Mouse (Mus musculus) limb, embryonic 14.5 days (tissue): ENCODE measurements around the gene Prkaca. TPM values are rescaled to one million over a fixed set of nuclear protein-coding genes. Genes with fewer than 3 reads are reported as not detected.

Experiments used
- ATAC-seq: fragments of 200-750 bp; cut with Nextera tagmentation; 2 replicates; pipeline ENCODE4 v1.8.0; 2017; ENCODE audit warnings: low read depth, moderate number of reproducible peaks, moderate TSS enrichment; ENCODE audit not compliant: low FRiP score
- DNase-seq: peaks from one replicate; pipeline ENCODE4 v3.0.0-alpha.2; 2015; ENCODE audit warnings: low spot score
- H3K27ac ChIP-seq: fragments of 300-500 bp; sonication (generic); replicated peaks from 2 replicates; pipeline ENCODE4 v1.5.1; 2014; ENCODE audit warnings: low read depth, mild to moderate bottlenecking, low read length, moderate library complexity, mixed read lengths
- H3K27me3 ChIP-seq: fragments of 300-500 bp; sonication (generic); 2 replicates; pipeline ENCODE4 v1.6.1; 2014; ENCODE audit warnings: low read length, mixed read lengths; ENCODE audit not compliant: control insufficient read depth, insufficient read depth
- H3K36me3 ChIP-seq: fragments of 300-500 bp; sonication (generic); 2 replicates; pipeline ENCODE4 v1.6.1; 2014; ENCODE audit warnings: mild to moderate bottlenecking, low read length, moderate library complexity, mixed read lengths; ENCODE audit not compliant: control insufficient read depth, insufficient read depth
- H3K4me1 ChIP-seq: fragments of 300-500 bp; sonication (generic); 2 replicates; pipeline ENCODE4 v1.6.1; 2014; ENCODE audit warnings: antibody characterized with exemption, low read length, mixed read lengths; ENCODE audit not compliant: control insufficient read depth, insufficient read depth
- H3K4me2 ChIP-seq: fragments of 300-500 bp; sonication (generic); replicated peaks from 2 replicates; pipeline ENCODE4 v1.6.1; 2014; ENCODE audit warnings: low read depth, mild to moderate bottlenecking, low read length, moderate library complexity; ENCODE audit not compliant: severe bottlenecking
- H3K4me3 ChIP-seq: fragments of 300-500 bp; sonication (generic); replicated peaks from 2 replicates; pipeline ENCODE4 v1.5.1; 2014; ENCODE audit warnings: low read length
- H3K9ac ChIP-seq: fragments of 300-500 bp; sonication (generic); 2 replicates; pipeline ENCODE4 v1.6.1; 2014; ENCODE audit warnings: mild to moderate bottlenecking, low read depth, low read length, moderate library complexity; ENCODE audit not compliant: severe bottlenecking
- H3K9me3 ChIP-seq: fragments of 300-500 bp; sonication (generic); 2 replicates; pipeline ENCODE4 v1.6.1; 2016; ENCODE audit warnings: low read length; ENCODE audit not compliant: control insufficient read depth
- POLR2A ChIP-seq: fragments of 200-500 bp; IDR thresholded peaks from 2 replicates; pipeline ENCODE4 v1.8.0; 2012; ENCODE audit warnings: inconsistent platforms, mild to moderate bottlenecking, moderate library complexity, borderline replicate concordance; ENCODE audit not compliant: insufficient read depth, insufficient read length; ENCODE audit errors: extremely low read depth
- WGBS: fragments of 180-500 bp; shearing (Covaris S2); extraction: QIAGEN DNeasy Blood & Tissue Kit; methylation state at CpG from one replicate; pipeline ENCODE4 v1.1.7; 2014; 5-methylcytosine and 5-hydroxymethylcytosine counted together
- polyA plus RNA-seq, 2 experiments: library from polyadenylated mRNA; depleted of rRNA in 1 of 2; stranded (reverse) in 1 of 2; unstranded in 1 of 2; fragments of >200 nt; fragmentation: Nextera tagmentation in 1 of 2; extraction: Ambion mirVana in 1 of 2; gene quantifications; 2 replicates each; pipeline versions ENCODE4 v1.2.1 to v1.2.3; 2012 to 2014

Gene Prkaca
- polyA plus RNA-seq, 2 experiments: 132 to 158 TPM

DNA sequence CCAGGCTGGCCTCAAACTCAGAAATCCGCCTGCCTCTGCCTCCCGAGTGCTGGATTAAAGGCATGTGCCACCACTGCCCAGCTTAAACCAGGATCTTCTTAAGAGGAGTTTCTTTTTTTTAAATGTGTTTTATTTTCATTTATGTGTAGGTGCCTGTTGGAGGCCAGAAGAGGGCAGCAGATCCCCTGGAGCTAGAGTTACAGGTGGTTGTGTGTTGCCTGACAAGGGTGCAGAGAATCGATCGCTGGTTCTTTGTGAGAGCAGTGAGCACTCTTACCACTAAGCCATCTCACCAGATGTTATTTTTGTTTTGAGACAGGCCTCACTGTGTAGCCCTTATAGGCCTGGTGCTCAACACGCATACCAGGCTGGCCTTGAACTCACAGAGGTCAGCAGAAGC lies 43.0 kb downstream of the Prkaca start:
- Histone ChIP-seq H3K4me2 (no peak overlapping the region), H3K27me3 (peaks cover 36% of the 10 kb centered on the region), H3K27ac (no peak overlapping the region), H3K4me1 (peaks cover 15% of the 10 kb centered on the region), H3K9me3 (no peaks in the 10 kb centered on the region), H3K4me3 (no peak overlapping the region), H3K9ac (no peak overlapping the region), H3K36me3 (no peaks in the 10 kb centered on the region)
- no peak for DNase-seq
- no peak for TF ChIP-seq POLR2A
- 93% methylated on average over 5 of the region's 5 CpGs for WGBS
- ATAC-seq: no peak

DNA sequence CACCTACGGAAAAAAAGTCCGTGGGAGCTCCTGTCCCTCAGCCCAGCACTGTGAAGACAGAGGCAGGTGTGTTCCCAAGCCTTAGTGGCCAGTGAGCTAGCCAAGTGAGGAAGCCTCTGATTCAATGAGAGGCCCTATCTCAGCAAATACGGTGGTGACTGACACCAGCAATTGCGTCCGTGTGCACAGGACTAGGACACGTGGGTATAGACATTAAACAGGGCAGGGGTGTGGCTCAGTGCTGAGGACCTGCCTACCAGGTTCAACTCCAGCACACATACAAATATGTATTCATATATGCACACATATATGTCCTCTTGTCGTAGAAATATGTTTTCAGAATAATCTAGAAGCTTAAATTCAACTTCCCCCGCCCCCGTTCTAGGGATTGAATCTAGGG lies 46.9 kb downstream of the Prkaca start:
- no peak overlapping the region for H3K27ac ChIP-seq
- no peak overlapping the region for H3K4me2 ChIP-seq
- ATAC-seq: no peak
- 75% methylated on average over 9 of the region's 9 CpGs for WGBS
- H3K9ac ChIP-seq: no peak overlapping the region
- no peak for TF ChIP-seq POLR2A
- no peak for DNase-seq
- no peaks in the 10 kb centered on the region for H3K36me3 ChIP-seq
- H3K4me3 ChIP-seq: no peak overlapping the region
- no peaks in the 10 kb centered on the region for H3K9me3 ChIP-seq
- peaks cover 17% of the 10 kb centered on the region; the same call in 1 of the 2 replicates for H3K27me3 ChIP-seq
- H3K4me1 ChIP-seq: no peaks in the 10 kb centered on the region

DNA sequence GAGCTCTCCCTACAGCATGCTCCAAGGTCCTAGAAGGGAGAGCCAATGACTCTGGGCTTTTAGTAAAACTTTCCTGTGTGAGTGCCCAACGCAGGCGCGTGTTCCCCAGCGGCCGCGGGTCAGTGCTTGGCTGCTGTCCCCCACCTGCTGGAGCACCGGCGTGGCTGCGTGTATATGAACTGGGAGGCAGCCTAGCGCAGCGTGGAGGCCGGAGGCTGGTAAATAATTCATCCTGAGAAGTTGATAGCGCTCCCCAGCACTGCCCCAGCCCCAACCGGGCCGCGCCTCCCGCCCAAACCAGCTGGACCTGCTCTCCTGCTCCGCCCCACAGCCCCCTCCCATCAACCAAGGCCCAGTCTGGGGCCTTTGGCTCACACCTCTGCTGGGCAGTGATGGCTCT lies 48.3 kb downstream of the Prkaca start, which contains the start of gene Palm3:
Gene Palm3, plus strand, starts transcription at position 376 of the 400 bp plus-strand sequence.
- Histone ChIP-seq H3K4me2 (no peak within 1 kb of the TSS), H3K9me3 (no peaks in the 10 kb centered on the region), H3K4me1 (no peaks in the 10 kb centered on the region), H3K27me3 (peaks cover 21% of the 10 kb centered on the region; the same call in 1 of the 2 replicates), H3K36me3 (no peaks in the 10 kb centered on the region), H3K9ac (no peak within 1 kb of the TSS), H3K4me3 (no peak within 1 kb of the TSS), H3K27ac (no peak within 1 kb of the TSS)
- 7% methylated on average over 16 of the region's 18 CpGs for WGBS
- ATAC-seq (no peak), DNase-seq (no peak)
- no peak for TF ChIP-seq POLR2A

DNA sequence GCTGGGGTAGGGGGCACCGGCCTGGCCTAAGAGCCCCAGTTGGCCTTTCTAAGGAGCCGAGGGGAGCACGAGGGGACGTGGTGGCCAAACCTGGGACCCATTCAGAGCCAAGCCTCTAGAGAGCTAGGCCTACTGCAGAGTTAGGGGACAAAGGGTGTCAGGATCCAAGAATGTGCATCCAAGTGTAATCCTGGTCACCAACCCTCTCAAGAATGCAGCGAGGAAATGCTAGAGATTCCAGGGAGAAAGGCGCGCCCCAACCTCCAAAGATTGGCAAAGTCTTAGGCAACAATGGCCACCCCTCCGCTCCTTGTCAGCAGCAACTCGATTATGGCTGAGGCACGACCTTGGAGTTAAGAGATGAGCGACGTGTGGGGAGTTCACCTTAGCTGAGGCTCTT lies 48.8 kb downstream of the Prkaca start:
- no peak overlapping the region for H3K9ac ChIP-seq
- H3K27ac ChIP-seq: no peak overlapping the region
- H3K4me2 ChIP-seq: no peak overlapping the region
- H3K4me1 ChIP-seq: peaks cover 2% of the 10 kb centered on the region; the same call in 1 of the 2 replicates
- no peak for DNase-seq
- TF ChIP-seq POLR2A: no peak
- no peak overlapping the region for H3K4me3 ChIP-seq
- 47% methylated on average over 12 of the region's 12 CpGs for WGBS
- no peaks in the 10 kb centered on the region for H3K9me3 ChIP-seq
- no peaks in the 10 kb centered on the region for H3K36me3 ChIP-seq
- H3K27me3 ChIP-seq: peaks cover 26% of the 10 kb centered on the region; the same call in 1 of the 2 replicates
- ATAC-seq: no peak

DNA sequence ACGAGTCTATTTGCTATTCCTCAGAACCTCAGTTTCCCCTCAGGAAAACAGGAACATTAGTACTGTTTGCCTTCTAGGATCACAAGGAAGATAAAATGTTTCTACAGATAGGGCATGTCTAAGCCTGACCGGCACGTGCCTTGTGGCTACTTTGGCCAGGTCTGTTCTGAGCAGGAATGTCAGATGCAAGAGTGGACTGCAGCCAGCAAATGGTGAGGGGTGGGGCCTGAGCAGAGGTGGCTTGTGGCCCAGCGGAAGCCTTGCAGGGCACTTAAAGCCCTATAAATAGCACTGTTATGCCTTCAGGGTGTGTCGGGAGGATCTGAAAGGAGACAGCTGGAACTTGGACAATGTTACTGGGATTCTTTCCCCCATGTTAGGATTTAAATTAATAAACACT lies 50.3 kb downstream of the Prkaca start:
- 21% methylated on average over 5 of the region's 5 CpGs for WGBS
- peaks cover 34% of the 10 kb centered on the region for H3K27me3 ChIP-seq

DNA sequence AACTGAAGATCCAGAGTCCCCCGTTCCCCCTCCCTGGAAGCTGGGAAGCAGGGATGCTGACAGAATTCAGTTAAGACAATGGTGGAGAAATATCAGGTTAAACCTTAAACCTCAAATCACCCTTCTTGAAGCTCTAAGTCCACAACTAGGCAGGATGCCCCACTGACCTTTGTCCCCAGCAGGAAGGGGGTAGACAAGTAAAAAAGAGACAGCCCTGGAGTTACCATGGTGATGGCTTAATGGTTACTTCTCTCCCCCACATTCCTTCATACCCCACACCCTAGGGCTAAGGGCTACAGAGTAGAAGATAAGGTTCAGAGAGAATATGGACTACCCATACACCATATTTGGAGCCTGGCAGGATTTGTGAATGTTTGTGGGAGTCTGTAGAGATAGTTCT lies 50.8 kb downstream of the Prkaca start:
- DNase-seq (no peak), ATAC-seq (no peak)
- no peak for TF ChIP-seq POLR2A
- H3K27me3 ChIP-seq: peaks cover 34% of the 10 kb centered on the region
- H3K36me3 ChIP-seq: no peaks in the 10 kb centered on the region
- no peak overlapping the region for H3K27ac ChIP-seq
- WGBS: 74% methylated on average over 1 of the region's 1 CpGs
- no peak overlapping the region for H3K4me2 ChIP-seq
- H3K4me1 ChIP-seq: peaks cover 2% of the 10 kb centered on the region; the same call in 1 of the 2 replicates
- no peak overlapping the region for H3K4me3 ChIP-seq
- no peak overlapping the region for H3K9ac ChIP-seq
- H3K9me3 ChIP-seq: no peaks in the 10 kb centered on the region

More for the DNA sequence above, 50.3 kb downstream of the Prkaca start:
- Histone ChIP-seq H3K36me3 (no peaks in the 10 kb centered on the region), H3K4me1 (peaks cover 2% of the 10 kb centered on the region; the same call in 1 of the 2 replicates), H3K9me3 (no peaks in the 10 kb centered on the region), H3K4me3 (no peak overlapping the region), H3K4me2 (no peak overlapping the region), H3K27ac (no peak overlapping the region), H3K9ac (no peak overlapping the region)
- ATAC-seq (no peak), DNase-seq (no peak)
- no peak for TF ChIP-seq POLR2A
